Mouse (Mus musculus) frontal cortex, adult 2 months (tissue): ENCODE data around the gene Prr13. TPM values are rescaled to one million over a fixed set of nuclear protein-coding genes. Genes with fewer than 3 reads are reported as not detected.
A peak's percentile ranks its signal among the peaks of the same experiment; 100 is the strongest.

Experiments used
- DNase-seq, 2 experiments: peaks; one replicate each; pipeline ENCODE4 v3.0.0; 2022; ENCODE audit warnings: low spot score in 1 of 2; ENCODE audit errors: extremely low spot score in 1 of 2
- polyA plus RNA-seq: library from polyadenylated mRNA; depleted of rRNA; stranded (reverse); fragments of >200 nt; gene quantifications from 2 replicates; pipeline ENCODE4 v1.2.3, GENCODE M21; 2012

The Prr13 gene
- polyA plus RNA-seq, 1 experiment, result 78.3 TPM

- DNase-seq, result no peak
These were observed 1.0 kb downstream of the Prr13 start for GRCm38 (mm10) chr15:102459847-102460246.

GRCm38 (mm10) chr15:102460409-102460808, 1.6 kb downstream of the Prr13 start:
- no peak for DNase-seq

GRCm38 (mm10) chr15:102460971-102461370, 2.1 kb downstream of the Prr13 start:
- no peak for DNase-seq

- DNase-seq, result no peak
These were observed 2.7 kb downstream of the Prr13 start for GRCm38 (mm10) chr15:102461430-102462075.

GRCm38 (mm10) chr15:102463666-102464065, 4.8 kb downstream of the Prr13 start:
- no peak for DNase-seq

- no peak for DNase-seq
These were observed 10.0 kb downstream of the Prr13 start for GRCm38 (mm10) chr15:102468675-102469370.

GRCm38 (mm10) chr15:102470183-102470604, 11.4 kb downstream of the Prr13 start, which contains the start of gene Pcbp2:
TSS of gene Pcbp2 (plus strand) at chr15:102470539.
- DNase-seq, result peak; percentile 95 to 98

GRCm38 (mm10) chr15:102470605-102471294, 11.9 kb downstream of the Prr13 start:
- DNase-seq, result peak in 1 of 2 experiments; percentile 66

- DNase-seq, result no peak
These were observed 12.4 kb downstream of the Prr13 start for GRCm38 (mm10) chr15:102471295-102471645.

- no peak for DNase-seq
These were observed 12.9 kb downstream of the Prr13 start for GRCm38 (mm10) chr15:102471727-102472126.

- DNase-seq, result no peak
These were observed 14.4 kb downstream of the Prr13 start for GRCm38 (mm10) chr15:102473246-102473645.

GRCm38 (mm10) chr15:102474520-102474919, 15.7 kb downstream of the Prr13 start:
- DNase-seq, result no peak

GRCm38 (mm10) chr15:102483136-102483535, 24.3 kb downstream of the Prr13 start:
- no peak for DNase-seq

- no peak for DNase-seq
These were observed 27.0 kb downstream of the Prr13 start for GRCm38 (mm10) chr15:102485853-102486252.

GRCm38 (mm10) chr15:102487664-102488063, 28.8 kb downstream of the Prr13 start:
- no peak for DNase-seq

- DNase-seq, result no peak
These were observed 39.5 kb downstream of the Prr13 start for GRCm38 (mm10) chr15:102498322-102498721.

GRCm38 (mm10) chr15:102499370-102499769, 40.5 kb downstream of the Prr13 start:
- no peak for DNase-seq

- no peak for DNase-seq
These were observed 41.0 kb downstream of the Prr13 start for GRCm38 (mm10) chr15:102499851-102500250.

GRCm38 (mm10) chr15:102500479-102500878, 41.7 kb downstream of the Prr13 start:
- DNase-seq, result no peak

- no peak for DNase-seq
These were observed 42.4 kb downstream of the Prr13 start for GRCm38 (mm10) chr15:102501084-102501814.
